20 mouse cellular contexts compared by ENCODE assay signal in the genomic region with DNA sequence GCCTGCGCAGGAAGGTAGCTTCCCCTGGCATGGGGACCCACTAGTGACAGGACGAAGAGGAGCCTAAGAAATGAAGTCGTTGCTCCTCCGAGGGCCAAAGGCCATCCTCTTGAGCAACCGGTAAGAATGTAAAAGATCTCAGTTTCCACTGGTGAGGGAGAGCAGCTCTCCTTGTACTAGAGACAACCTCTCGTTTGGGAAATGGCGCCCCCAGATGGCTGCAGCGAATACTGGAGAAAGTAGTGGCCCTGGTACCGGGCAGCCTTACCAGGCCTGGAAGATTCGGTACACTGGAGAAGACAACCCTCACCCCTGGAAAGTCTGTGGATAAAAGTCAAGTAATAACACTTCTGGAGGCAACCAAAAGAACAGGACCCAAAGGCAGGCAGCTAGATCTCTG. TPM values are rescaled to one million over a fixed set of nuclear protein-coding genes. Genes with fewer than 3 reads are reported as not detected.
A peak's percentile ranks its signal among the peaks of the same experiment; 100 is the strongest.
DNase-seq lines count a peak whose midpoint lies in the region; ATAC-seq and TF ChIP-seq lines count a peak whose summit lies in the region.
"Had no signal": no experiment of that assay in that cellular context is flagged by ENCODE, and none has a peak within 500 bp of the region (broad histone marks: within the 10 kb centered on the region; RNA-seq: fewer than 3 reads in every experiment).

No protein-coding gene starts in this region.

- no peak overlapping the region for H3K9ac ChIP-seq in kidney, postnatal 0 days (ENCODE audit: low read depth, low read length)
- no peak overlapping the region for H3K9ac ChIP-seq in kidney, embryonic 15.5 days
- no peak overlapping the region for H3K9ac ChIP-seq in stomach, postnatal 0 days (ENCODE audit: low read length)
- H3K9ac ChIP-seq: heart, embryonic 15.5 days; intestine, embryonic 15.5 days; neural tube, embryonic 12.5 days had no signal

- no peak overlapping the region for H3K4me3 ChIP-seq in gastrocnemius, adult 2 months
- no peak overlapping the region for H3K4me3 ChIP-seq in kidney, postnatal 0 days (replicated peaks; ENCODE audit: low read depth, low read length)
- H3K4me3 ChIP-seq in kidney, embryonic 15.5 days (replicated peaks): no peak overlapping the region
- no peak overlapping the region for H3K4me3 ChIP-seq in stomach, postnatal 0 days (ENCODE audit: low read depth, low read length)
- H3K4me3 ChIP-seq: forebrain, embryonic 10.5 days; heart, embryonic 15.5 days; intestine, embryonic 15.5 days; left cerebral cortex, adult 2 months; neural tube, embryonic 12.5 days had no signal

- no peaks in the 10 kb centered on the region for H3K36me3 ChIP-seq in kidney, postnatal 0 days (ENCODE audit: insufficient read depth, low read length)
- H3K36me3 ChIP-seq in kidney, embryonic 15.5 days: no peaks in the 10 kb centered on the region
- no peaks in the 10 kb centered on the region for H3K36me3 ChIP-seq in stomach, postnatal 0 days (ENCODE audit: control insufficient read depth, insufficient read depth, low read length)
- H3K36me3 ChIP-seq: forebrain, embryonic 10.5 days; heart, embryonic 15.5 days; intestine, embryonic 15.5 days; neural tube, embryonic 12.5 days had no signal

- ATAC-seq in kidney, postnatal 0 days (replicated peaks; ENCODE audit: low FRiP score, low read depth): no peak
- ATAC-seq in kidney, embryonic 15.5 days (replicated peaks; ENCODE audit: low FRiP score): no peak
- ATAC-seq in stomach, postnatal 0 days (ENCODE audit: low FRiP score, low TSS enrichment): no peak
- ATAC-seq: activated CD4-positive, CD25-positive, alpha-beta regulatory T cell, adult 4 months; intestine, embryonic 15.5 days had no signal

- TF ChIP-seq EP300 in stomach, postnatal 0 days (optimal IDR thresholded peaks at IDR 0.05): no peak

- H3K9me3 ChIP-seq in kidney, postnatal 0 days (replicated peaks; ENCODE audit: low read length): no peaks in the 10 kb centered on the region
- no peaks in the 10 kb centered on the region for H3K9me3 ChIP-seq in kidney, embryonic 15.5 days (replicated peaks)
- H3K9me3 ChIP-seq in stomach, postnatal 0 days (ENCODE audit: control insufficient read depth, low read length): no peaks in the 10 kb centered on the region
- H3K9me3 ChIP-seq: forebrain, embryonic 10.5 days; heart, embryonic 15.5 days; intestine, embryonic 15.5 days; neural tube, embryonic 12.5 days had no signal

- H3K27ac ChIP-seq in gastrocnemius, adult 2 months: no peak overlapping the region
- no peak overlapping the region for H3K27ac ChIP-seq in kidney, postnatal 0 days
- H3K27ac ChIP-seq in kidney, embryonic 15.5 days: no peak overlapping the region
- no peak overlapping the region for H3K27ac ChIP-seq in stomach, postnatal 0 days (replicated peaks)
- H3K27ac ChIP-seq: forebrain, embryonic 10.5 days; heart, embryonic 15.5 days; intestine, embryonic 15.5 days; left cerebral cortex, adult 2 months; neural tube, embryonic 12.5 days had no signal

- peaks cover 4% of the 10 kb centered on the region; the same call in 1 of the 2 replicates for H3K4me1 ChIP-seq in kidney, postnatal 0 days (replicated peaks; ENCODE audit: insufficient read depth, low read length)
- peaks cover 32% of the 10 kb centered on the region for H3K4me1 ChIP-seq in kidney, embryonic 15.5 days
- peaks cover 11% of the 10 kb centered on the region for H3K4me1 ChIP-seq in stomach, postnatal 0 days (replicated peaks; ENCODE audit: control insufficient read depth, insufficient read depth)

- peaks cover 6% of the 10 kb centered on the region; the same call in 1 of the 2 replicates for H3K27me3 ChIP-seq in kidney, postnatal 0 days (ENCODE audit: insufficient read depth, low read length)
- H3K27me3 ChIP-seq in kidney, embryonic 15.5 days: peaks cover 39% of the 10 kb centered on the region
- no peaks in the 10 kb centered on the region for H3K27me3 ChIP-seq in stomach, postnatal 0 days (ENCODE audit: control insufficient read depth, insufficient read depth, low read length)

- 73% methylated on average over 10 of the region's 10 CpGs for WGBS in kidney, postnatal 0 days
- WGBS in kidney, embryonic 15.5 days: 70% methylated on average over 10 of the region's 10 CpGs
- WGBS in stomach, postnatal 0 days: 75% methylated on average over 10 of the region's 10 CpGs

- no peak for DNase-seq in gastrocnemius, adult 2 months
- DNase-seq in gastrocnemius, postnatal 25 days: no peak
- DNase-seq in kidney, postnatal 0 days (ENCODE audit: low spot score): no peak
- peak; percentile 54 for DNase-seq in testis, postnatal 10 days (ENCODE audit: low spot score)
- DNase-seq in testis, postnatal 14 days (ENCODE audit: low spot score): no peak
- no peak for DNase-seq in stomach, postnatal 0 days (ENCODE audit: low spot score)
- no peak for DNase-seq in T-cell, adult 2 months (ENCODE audit: low spot score)
- DNase-seq: B cell, adult 2 months; cerebellum, adult 18-20 months; left cerebral cortex, postnatal 4 days had no signal

- TF ChIP-seq CTCF in gastrocnemius, adult 2 months (IDR thresholded peaks at IDR 0.05): peak; percentile 18; the same call in 1 of the 2 replicates
- peak; percentile 23; the same call in 1 of the 2 replicates for TF ChIP-seq CTCF in kidney, postnatal 0 days (IDR thresholded peaks at IDR 0.05; ENCODE audit: low read depth)
- peak; percentile 32; the same call in 1 of the 2 replicates for TF ChIP-seq CTCF in stomach, postnatal 0 days (IDR thresholded peaks at IDR 0.05; ENCODE audit: low read depth)

- intact Hi-C loops in gastrocnemius, adult 2 months (cut with DNase I): loop anchor here (5.0 kb wide), 1 partner anchor 265 kb away; no protein-coding TSS in a partner anchor

- H3K4me2 ChIP-seq in kidney, postnatal 0 days (ENCODE audit: low read length): no peak overlapping the region
- H3K4me2 ChIP-seq in kidney, embryonic 15.5 days: no peak overlapping the region
- no peak overlapping the region for H3K4me2 ChIP-seq in stomach, postnatal 0 days (replicated peaks; ENCODE audit: low read depth)
- H3K4me2 ChIP-seq: heart, embryonic 15.5 days; intestine, embryonic 15.5 days; liver, embryonic 11.5 days; midbrain, embryonic 11.5 days; neural tube, embryonic 12.5 days had no signal

RNA-seq across cellular contexts. Expression of gene Sfrp2, which starts 3.8 kb away (rescaled TPM):
- 1 to 10 TPM; 1.2 to 7.1 TPM for total RNA-seq in gastrocnemius, adult 2 months (2021)
- 10 to 100 TPM in 1 of 2 experiments, 1 to 10 TPM in 1; 4.0 to 22.4 TPM for total RNA-seq in gastrocnemius, postnatal 25 days (2021)
- polyA plus RNA-seq in kidney, postnatal 0 days (2015; fragmentation: Nextera tagmentation; extraction: Ambion mirVana): 126 and 128 TPM in 2 replicates
- 175 and 225 TPM in 2 replicates for polyA plus RNA-seq in kidney, embryonic 15.5 days (2015; fragmentation: Nextera tagmentation; extraction: Ambion mirVana)
- 118 and 122 TPM in 2 replicates for polyA plus RNA-seq in stomach, postnatal 0 days (2015; fragmentation: Nextera tagmentation; extraction: Ambion mirVana)
- total RNA-seq: hematopoietic stem cell, adult 5-6 weeks had no signal
